Mouse (Mus musculus): ENCODE data around the gene Stat1.
A peak's percentile ranks its signal among the peaks of the same experiment; 100 is the strongest.

Stat1 gene

DNA sequence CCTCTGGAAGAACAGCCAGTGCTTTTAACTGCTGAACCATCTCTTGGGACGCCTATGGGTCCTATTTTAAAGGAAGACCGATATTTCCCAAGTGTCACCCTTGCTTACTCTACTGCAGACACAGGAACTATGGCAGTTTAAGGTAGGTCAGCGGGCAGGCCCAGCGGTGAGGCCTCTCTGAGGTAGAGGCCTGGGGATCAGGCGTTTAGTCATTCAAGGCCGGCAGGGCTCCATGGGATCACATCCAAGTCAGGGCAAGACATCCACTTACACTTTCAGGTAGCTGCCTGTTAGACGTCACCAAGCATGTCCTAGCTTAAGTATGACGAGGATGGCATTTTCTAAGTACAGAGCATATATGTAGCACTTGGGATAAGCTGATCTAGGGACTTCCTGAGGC is 41.9 kb downstream of the Stat1 start:
- DNase-seq (ENCODE audit: low read depth, low spot score): no peak

GRCm38 (mm10) chr1:52163707-52164457 is 44.6 kb downstream of the Stat1 start:
- DNase-seq (ENCODE audit: low read depth, low spot score): no peak

GRCm38 (mm10) chr1:52166652-52167220 is 47.5 kb downstream of the Stat1 start:
- DNase-seq (ENCODE audit: low read depth, low spot score): no peak

GRCm38 (mm10) chr1:52170057-52170456 is 50.8 kb downstream of the Stat1 start:
- peak; percentile 75 for DNase-seq (ENCODE audit: low read depth, low spot score)

DNA sequence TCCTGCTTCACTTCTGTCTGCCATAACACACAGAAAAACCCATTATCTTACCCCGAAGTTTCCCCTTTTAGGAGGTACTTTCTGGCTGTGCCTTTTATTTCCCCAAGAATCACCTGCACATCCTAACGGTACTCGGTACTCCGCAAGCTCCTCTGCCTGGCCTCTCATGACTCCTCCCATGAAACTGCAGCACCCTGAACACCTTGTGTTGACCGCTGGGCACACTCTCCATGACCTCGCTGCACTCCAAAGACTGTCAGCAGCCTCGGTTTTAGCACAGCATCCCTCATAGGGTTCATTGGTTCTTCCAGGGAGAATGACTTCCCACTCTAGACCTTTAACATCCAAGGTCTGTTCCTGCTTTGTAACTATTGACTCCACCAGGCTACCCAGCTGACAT is 51.5 kb downstream of the Stat1 start:
- DNase-seq (ENCODE audit: low read depth, low spot score): no peak

DNA sequence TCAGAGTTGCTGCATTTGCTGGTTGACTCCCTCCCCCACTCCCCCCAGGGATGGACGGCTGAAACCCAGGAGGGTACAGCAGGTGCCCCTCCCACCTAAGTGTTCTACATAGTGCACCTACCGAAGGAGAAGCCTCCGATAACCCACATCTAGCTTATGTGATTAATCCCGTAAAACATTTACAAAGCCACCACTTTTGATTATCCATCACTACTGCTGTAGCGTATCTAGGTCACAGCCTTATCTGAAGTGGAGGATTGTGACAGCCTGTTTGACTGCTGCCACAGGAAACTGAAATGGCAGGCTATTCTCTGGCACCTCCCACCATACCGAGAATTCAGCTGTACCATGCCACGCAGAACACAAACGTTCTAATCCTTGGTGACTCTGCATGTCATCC is 52.0 kb downstream of the Stat1 start:
- no peak for DNase-seq (ENCODE audit: low read depth, low spot score)

DNA sequence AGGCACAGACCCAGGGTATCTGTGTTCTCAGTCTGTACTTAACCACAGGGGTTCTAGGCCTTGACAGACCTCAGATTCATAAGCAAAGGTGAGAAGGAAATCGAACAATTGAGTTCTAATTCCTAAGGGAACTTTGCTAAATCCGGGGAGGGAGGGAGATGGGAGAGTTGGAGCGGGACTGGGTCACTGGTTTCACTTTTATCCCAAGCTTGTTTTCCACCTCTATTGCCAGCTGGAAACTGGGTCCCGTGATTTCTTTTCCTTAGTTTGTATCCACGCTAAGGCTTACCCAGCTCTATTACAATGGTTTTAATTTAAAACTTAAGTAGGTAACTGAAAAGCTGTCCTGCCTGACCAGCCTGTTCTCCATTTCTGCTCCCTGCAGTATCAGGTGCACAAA is 56.1 kb downstream of the Stat1 start:
- DNase-seq (ENCODE audit: low read depth, low spot score): no peak

DNA sequence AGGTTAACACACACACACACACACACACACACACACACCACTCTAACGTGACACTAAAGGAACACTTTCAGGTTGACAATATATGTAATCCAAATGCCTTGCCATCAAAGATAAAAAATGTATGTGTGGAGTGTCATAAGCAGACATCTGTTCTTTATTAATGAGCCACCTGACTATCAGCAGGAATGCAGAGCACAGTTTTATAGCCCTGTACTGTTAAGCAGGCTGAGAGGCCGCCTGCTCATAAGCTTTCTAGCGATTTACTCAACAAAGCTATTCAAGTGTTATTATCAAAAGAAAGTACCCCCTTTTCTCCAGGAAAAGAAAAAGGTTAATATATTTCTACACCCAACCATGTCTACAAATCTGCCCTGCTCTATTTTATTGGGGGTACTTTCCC is 56.7 kb downstream of the Stat1 start:
- no peak for DNase-seq (ENCODE audit: low read depth, low spot score)

DNA sequence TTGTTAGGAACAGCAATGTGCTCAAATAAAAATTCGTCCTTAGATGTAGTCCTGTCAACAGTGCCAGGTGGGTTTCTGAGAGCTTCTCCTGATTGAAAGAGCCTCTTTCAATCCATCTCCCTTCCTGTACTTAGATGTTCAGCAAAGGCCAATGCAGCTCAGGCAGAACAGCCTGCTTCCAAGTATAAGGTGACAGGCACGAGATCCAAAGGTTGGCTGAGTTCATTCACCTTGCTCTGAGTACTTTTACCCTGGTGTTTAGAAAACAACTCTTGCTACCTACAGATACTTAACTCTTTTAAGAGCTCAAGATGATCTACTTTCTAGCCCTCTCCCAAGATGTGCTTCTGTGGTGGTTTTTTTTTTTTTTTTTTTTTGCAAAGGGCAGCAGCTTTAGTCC is 57.8 kb downstream of the Stat1 start:
- DNase-seq (ENCODE audit: low read depth, low spot score): no peak

DNA sequence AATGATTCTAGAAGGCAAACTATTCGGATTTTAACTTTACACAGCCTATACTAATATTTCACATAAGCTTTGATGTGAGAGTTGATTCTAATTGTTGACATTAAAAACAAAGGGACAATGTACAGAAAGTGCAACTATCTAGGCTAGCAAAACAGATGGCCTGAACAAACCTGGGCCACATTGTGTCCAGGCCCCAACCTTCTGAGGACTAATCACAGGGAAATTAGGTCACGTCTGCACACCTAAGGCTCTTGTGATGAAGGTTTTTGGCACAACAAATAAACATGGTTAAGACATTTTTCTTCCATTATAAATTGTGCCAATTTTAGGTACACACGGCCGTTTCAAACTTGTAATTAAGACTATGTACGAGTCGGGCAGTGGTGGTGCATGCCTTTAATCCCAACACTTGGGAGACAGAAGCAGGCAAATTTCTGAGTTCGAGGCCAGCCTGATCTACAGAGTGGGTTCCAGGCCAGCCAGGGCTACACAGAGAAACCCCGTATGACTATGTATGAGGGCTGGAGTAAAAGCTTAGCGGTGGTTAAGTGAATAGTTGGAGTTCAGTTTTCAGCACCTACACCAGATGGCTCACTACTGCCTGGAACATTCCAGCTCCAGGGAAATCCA is 60.8 kb downstream of the Stat1 start:
- no peak for DNase-seq (ENCODE audit: low read depth, low spot score)

DNA sequence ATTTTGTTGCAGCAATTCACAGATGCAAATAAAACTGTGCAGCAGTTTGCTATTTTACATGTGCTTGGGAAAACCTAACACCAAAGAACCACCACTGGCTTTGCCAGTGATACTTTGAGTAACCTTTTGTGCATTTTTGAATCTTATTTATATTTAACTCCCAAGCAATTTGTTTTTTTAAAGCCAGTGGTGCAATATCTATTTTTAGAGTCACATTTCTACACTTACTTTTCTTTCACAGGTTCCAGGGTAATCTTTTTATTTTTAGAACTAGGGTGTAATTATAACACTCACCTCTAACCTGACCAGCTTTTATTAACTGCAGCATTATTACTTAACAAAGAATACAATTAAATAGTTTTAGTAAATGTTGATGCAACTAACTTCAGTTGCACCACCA is 62.8 kb downstream of the Stat1 start:
- DNase-seq (ENCODE audit: low read depth, low spot score): no peak

DNA sequence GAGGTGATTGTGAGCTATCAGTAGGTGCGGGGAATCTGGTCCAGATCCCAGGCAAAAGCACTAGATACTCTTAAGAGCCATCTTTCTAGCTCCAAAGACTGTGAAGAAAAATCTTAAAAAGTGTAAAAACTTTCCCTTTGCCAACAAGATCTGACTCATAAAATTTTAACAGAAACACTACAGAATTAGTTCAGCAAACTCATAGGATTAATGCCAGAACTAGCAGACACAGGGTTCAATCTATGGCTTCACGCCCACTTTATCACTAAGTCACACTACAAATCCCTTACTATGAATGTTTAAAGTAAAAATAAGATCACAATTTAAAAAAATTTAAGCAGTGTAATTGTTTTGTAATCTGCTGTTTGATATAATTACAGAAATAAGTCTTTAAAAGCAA is 63.8 kb downstream of the Stat1 start:
- no peak for DNase-seq (ENCODE audit: low read depth, low spot score)
